Comparison of ENCODE assay signal across 8 mouse cellular contexts in the genomic region with DNA sequence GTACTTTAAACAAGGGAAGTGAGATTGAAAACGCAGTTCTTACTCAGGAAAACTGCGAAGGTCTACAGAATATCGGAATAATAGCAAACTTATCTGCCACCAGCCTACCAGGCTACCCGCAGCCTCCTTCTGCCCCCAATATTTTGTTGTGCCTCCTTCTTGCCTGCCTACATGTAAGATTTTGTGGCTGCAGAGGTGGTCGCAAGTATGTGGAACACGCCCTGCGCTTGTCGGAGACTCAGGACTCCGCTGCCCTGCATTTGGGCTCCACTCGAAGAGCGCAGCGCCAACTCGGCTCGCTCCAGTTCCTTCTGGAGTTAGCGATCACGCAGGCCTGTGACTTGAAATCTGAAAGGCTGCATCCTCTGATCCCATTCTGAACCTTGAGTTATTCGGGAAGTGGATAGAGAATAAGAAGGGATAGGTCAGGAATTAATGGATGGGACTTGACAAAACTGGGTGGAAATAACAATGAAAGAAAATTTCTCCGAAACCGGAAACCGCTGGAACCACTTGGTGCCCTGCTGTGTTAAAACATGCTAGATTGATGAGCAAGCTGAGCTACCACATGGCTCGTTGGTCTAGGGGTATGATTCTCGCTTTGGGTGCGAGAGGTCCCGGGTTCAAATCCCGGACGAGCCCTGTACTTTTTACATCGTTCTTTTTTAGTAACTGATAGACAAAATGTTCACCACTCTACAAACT. TPM values are rescaled to one million over a fixed set of nuclear protein-coding genes. Genes with fewer than 3 reads are reported as not detected.
DNase-seq lines count a peak whose midpoint lies in the region; ATAC-seq and TF ChIP-seq lines count a peak whose summit lies in the region.

No protein-coding gene starts in this region.

- no peak for TF ChIP-seq CTCF in left cerebral cortex, adult 2 months (IDR thresholded peaks at IDR 0.05)

- peak overlapping the region; percentile 78 for H3K4me2 ChIP-seq in hindbrain, embryonic 16.5 days (ENCODE audit: low read length)

- intact Hi-C loops in left cerebral cortex, adult 2 months (cut with DNase I) = loop anchor here (10.0 kb wide), 1 partner anchor 1015 kb away; a partner anchor contains a TSS

- H3K9ac ChIP-seq in hindbrain, embryonic 16.5 days (ENCODE audit: low read depth, low read length) = peak overlapping the region; percentile 65

- peak; percentile 60 for ATAC-seq in hindbrain, embryonic 16.5 days

- H3K36me3 ChIP-seq in hindbrain, embryonic 16.5 days (ENCODE audit: control insufficient read depth, insufficient read depth, low read length) = no peaks in the 10 kb centered on the region
- no peaks in the 10 kb centered on the region for H3K36me3 ChIP-seq in macrophage (ENCODE audit: inconsistent target)

- H3K4me3 ChIP-seq in hindbrain, embryonic 16.5 days (ENCODE audit: low read length) = peak overlapping the region; percentile 84
- peak overlapping the region; percentile 67 for H3K4me3 ChIP-seq in left cerebral cortex, adult 2 months
- H3K4me3 ChIP-seq in macrophage (ENCODE audit: inconsistent target) = peak overlapping the region; percentile 72

- peak overlapping the region; percentile 83 for H3K27ac ChIP-seq in hindbrain, embryonic 16.5 days (ENCODE audit: low read depth, low read length)
- H3K27ac ChIP-seq in left cerebral cortex, adult 2 months = peak overlapping the region; percentile 87
- peak overlapping the region; percentile 98 for H3K27ac ChIP-seq in macrophage

- no peaks in the 10 kb centered on the region; the same call in 1 of the 2 replicates for H3K4me1 ChIP-seq in hindbrain, embryonic 16.5 days (ENCODE audit: control insufficient read depth, insufficient read depth, low read depth, low read length)

- H3K79me2 ChIP-seq in macrophage (ENCODE audit: inconsistent target) = peaks cover 23% of the 10 kb centered on the region

- H3K9me3 ChIP-seq in hindbrain, embryonic 16.5 days (ENCODE audit: control insufficient read depth, low read length) = no peaks in the 10 kb centered on the region

- H3K27me3 ChIP-seq in hindbrain, embryonic 16.5 days (replicated peaks; ENCODE audit: control insufficient read depth, insufficient read depth, low read length) = no peaks in the 10 kb centered on the region

- peak; percentile 84 for DNase-seq in T-cell, adult 2 months (ENCODE audit: low spot score)
- DNase-seq in cerebellum, postnatal 25 days = peak; percentile 83 to 85
- DNase-seq in frontal cortex, postnatal 36 days (ENCODE audit: low spot score in 2 of 2) = peak; percentile 91 to 92
- peak; percentile 84 to 88 for DNase-seq in left cerebral cortex, adult 2 months (ENCODE audit: extremely low spot score in 1 of 2, low spot score in 2 of 2)
- DNase-seq in right cerebral cortex, adult 2 months (ENCODE audit: low spot score in 2 of 2) = peak; percentile 91 to 95
- peak; percentile 81 to 82 for DNase-seq in urinary bladder, postnatal 36 days (ENCODE audit: low spot score in 2 of 2)

- WGBS in hindbrain, embryonic 16.5 days = under 1% methylated on average over 27 of the region's 27 CpGs
- under 1% methylated on average over 27 of the region's 27 CpGs for WGBS in macrophage (ENCODE audit: missing documents)

RNA-seq across cellular contexts. Expression of a gene that starts 0.6 kb away (rescaled TPM):
- polyA plus RNA-seq in hindbrain, embryonic 16.5 days (2015; fragmentation: Nextera tagmentation; extraction: Ambion mirVana) = 18.2 and 19.8 TPM in 2 replicates
- 10 to 100 TPM; 14.6 to 15.4 TPM for total RNA-seq in left cerebral cortex, adult 2 months (2021)
- 10 to 100 TPM in 5 of 26 experiments, 1 to 10 TPM in 18, under 1 TPM in 3; 0.58 to 32.5 (median 4.5) TPM for total RNA-seq in macrophage (2018; cell fraction: chromatin; rRNA removed)
- 100 to 1,000 TPM in 11 of 26 experiments, 10 to 100 TPM in 15; 48.9 to 175 (median 76.0) TPM for total RNA-seq in macrophage (2018; cell fraction: cytosol; rRNA removed)
- total RNA-seq in macrophage (2018; cell fraction: nucleus; rRNA removed) = 10 to 100 TPM; 11.5 to 94.0 (median 37.5) TPM
- polyA plus RNA-seq in macrophage (2018) = 71.8 to 173 TPM (median 117 TPM) in 3 replicates

RNA-seq across cellular contexts. Expression of a gene that starts 0.7 kb away (rescaled TPM):
- 5.1 and 6.2 TPM in 2 replicates for polyA plus RNA-seq in hindbrain, embryonic 16.5 days (2015; fragmentation: Nextera tagmentation; extraction: Ambion mirVana)
- total RNA-seq in left cerebral cortex, adult 2 months (2021) = 1 to 10 TPM; 3.0 to 3.9 TPM
- total RNA-seq in macrophage (2018; cell fraction: chromatin; rRNA removed) = 10 to 100 TPM in 4 of 26 experiments, 1 to 10 TPM in 21, not detected in 1; 1.2 to 19.8 (median 5.1) TPM
- 10 to 100 TPM; 11.7 to 37.1 (median 18.0) TPM for total RNA-seq in macrophage (2018; cell fraction: cytosol; rRNA removed)
- total RNA-seq in macrophage (2018; cell fraction: nucleus; rRNA removed) = 10 to 100 TPM in 18 of 26 experiments, 1 to 10 TPM in 8; 4.6 to 33.5 (median 11.8) TPM
- 15.6 to 41.8 TPM (median 23.3 TPM) in 3 replicates for polyA plus RNA-seq in macrophage (2018)

RNA-seq across cellular contexts. Expression of a gene that starts 16.0 kb away (rescaled TPM):
- polyA plus RNA-seq in hindbrain, embryonic 16.5 days (2015; fragmentation: Nextera tagmentation; extraction: Ambion mirVana) = 0.03 TPM in 1 of 2 replicates, not detected in the other
- total RNA-seq in left cerebral cortex, adult 2 months (2021) = not detected
- total RNA-seq in macrophage (2018; cell fraction: chromatin; rRNA removed) = not detected
- not detected for total RNA-seq in macrophage (2018; cell fraction: cytosol; rRNA removed)
- total RNA-seq in macrophage (2018; cell fraction: nucleus; rRNA removed) = not detected
- not detected in 3 replicates for polyA plus RNA-seq in macrophage (2018)

RNA-seq across cellular contexts. Expression of a gene that starts 24.0 kb away (rescaled TPM):
- not detected in 2 replicates for polyA plus RNA-seq in hindbrain, embryonic 16.5 days (2015; fragmentation: Nextera tagmentation; extraction: Ambion mirVana)
- not detected for total RNA-seq in left cerebral cortex, adult 2 months (2021)
- total RNA-seq in macrophage (2018; cell fraction: chromatin; rRNA removed) = not detected
- under 1 TPM in 1 of 26 experiments, not detected in 25; 0.11 TPM for total RNA-seq in macrophage (2018; cell fraction: cytosol; rRNA removed)
- not detected for total RNA-seq in macrophage (2018; cell fraction: nucleus; rRNA removed)
- not detected in 3 replicates for polyA plus RNA-seq in macrophage (2018)

RNA-seq across cellular contexts. Expression of a gene that starts 32.8 kb away (rescaled TPM):
- not detected in 2 replicates for polyA plus RNA-seq in hindbrain, embryonic 16.5 days (2015; fragmentation: Nextera tagmentation; extraction: Ambion mirVana)
- not detected for total RNA-seq in left cerebral cortex, adult 2 months (2021)
- total RNA-seq in macrophage (2018; cell fraction: chromatin; rRNA removed) = not detected
- under 1 TPM in 2 of 26 experiments, not detected in 24; 0.27 to 0.41 TPM for total RNA-seq in macrophage (2018; cell fraction: cytosol; rRNA removed)
- not detected for total RNA-seq in macrophage (2018; cell fraction: nucleus; rRNA removed)
- polyA plus RNA-seq in macrophage (2018) = not detected in 3 replicates

Comparison
In these comparisons a context has a peak if more than half of its experiments do, and no peak if none do; other contexts are left out.
1. Peak in every context shown above with its lines: DNase-seq, ATAC-seq, H3K4me3 ChIP-seq and H3K27ac ChIP-seq.